Mouse (Mus musculus) stomach, embryonic 14.5 days (tissue): ENCODE measurements around the gene Brd2. TPM values are rescaled to one million over a fixed set of nuclear protein-coding genes. Genes with fewer than 3 reads are reported as not detected.

ENCODE experiments used
- ATAC-seq: fragments of 200-750 bp; cut with Nextera tagmentation; 2 replicates; pipeline ENCODE4 v1.8.0; 2017; ENCODE audit warnings: low read depth, moderate TSS enrichment; ENCODE audit not compliant: insufficient number of reproducible peaks, insufficient read depth, low FRiP score
- H3K27ac ChIP-seq: fragments of 300-500 bp; sonication (generic); 2 replicates; pipeline ENCODE4 v1.5.1; 2014; ENCODE audit warnings: mild to moderate bottlenecking, low read length, moderate library complexity, mixed read lengths
- H3K27me3 ChIP-seq: fragments of 300-500 bp; sonication (generic); 2 replicates; pipeline ENCODE4 v1.6.1; 2014; ENCODE audit warnings: low read length, control low read depth, mixed read lengths; ENCODE audit not compliant: control insufficient read depth, insufficient read depth
- H3K36me3 ChIP-seq: fragments of 300-500 bp; sonication (generic); 2 replicates; pipeline ENCODE4 v1.6.1; 2014; ENCODE audit warnings: mild to moderate bottlenecking, control low read depth, low read length, moderate library complexity, mixed read lengths; ENCODE audit not compliant: control insufficient read depth, insufficient read depth
- H3K4me1 ChIP-seq: fragments of 300-500 bp; sonication (generic); 2 replicates; pipeline ENCODE4 v1.6.1; 2014; ENCODE audit warnings: low read length, control low read depth, mixed read lengths; ENCODE audit not compliant: control insufficient read depth, insufficient read depth
- H3K4me2 ChIP-seq: fragments of 300-500 bp; sonication (generic); replicated peaks from 2 replicates; pipeline ENCODE4 v1.6.1; 2014; ENCODE audit warnings: low read depth, low read length, control low read depth
- H3K4me3 ChIP-seq: fragments of 300-500 bp; sonication (generic); 2 replicates; pipeline ENCODE4 v1.5.1; 2014; ENCODE audit warnings: low read depth, low read length, control low read depth
- H3K9ac ChIP-seq: fragments of 300-500 bp; sonication (generic); replicated peaks from 2 replicates; pipeline ENCODE4 v1.6.1; 2014; ENCODE audit warnings: low read depth, mild to moderate bottlenecking, control low read depth, low read length, moderate library complexity, mixed read lengths
- H3K9me3 ChIP-seq: fragments of 300-500 bp; sonication (generic); 2 replicates; pipeline ENCODE4 v1.6.1; 2016; ENCODE audit warnings: low read depth, low read length, control low read depth; ENCODE audit not compliant: control insufficient read depth
- WGBS: fragments of 180-500 bp; shearing (Covaris S2); extraction: QIAGEN DNeasy Blood & Tissue Kit; methylation state at CpG from one replicate; pipeline ENCODE4 v1.1.7; 2014; 5-methylcytosine and 5-hydroxymethylcytosine counted together
- polyA plus RNA-seq: library from polyadenylated mRNA; unstranded; fragments of >200 nt; fragmentation: Nextera tagmentation; extraction: Ambion mirVana; gene quantifications from 2 replicates; pipeline ENCODE4 v1.2.1, GENCODE M21; 2014

Brd2 gene
- polyA plus RNA-seq, 1 experiment from 2014 or later = 150 TPM

DNA sequence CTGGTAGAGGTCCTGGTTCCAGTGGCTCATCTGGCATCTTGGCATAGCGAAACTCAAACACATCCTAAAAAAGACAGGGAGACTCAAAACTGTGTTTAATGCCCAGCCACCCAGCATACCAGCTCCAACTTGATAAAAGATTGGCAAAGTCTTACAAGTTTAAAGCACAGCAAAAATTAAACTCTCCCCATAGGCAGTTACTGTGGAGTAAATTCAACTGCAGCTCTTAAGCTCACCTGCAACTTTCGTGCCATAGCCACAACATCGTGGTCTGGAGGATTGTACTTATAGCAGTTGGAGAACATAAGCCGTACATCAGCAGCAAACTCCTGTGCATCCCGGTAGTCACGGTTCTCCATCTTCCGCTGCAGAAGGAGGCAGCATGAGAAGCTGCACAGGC, 8.3 kb downstream of the Brd2 start:
- H3K27me3 ChIP-seq = no peaks in the 10 kb centered on the region
- H3K9ac ChIP-seq = no peak overlapping the region
- no peak for ATAC-seq
- H3K36me3 ChIP-seq = peaks cover 87% of the 10 kb centered on the region
- WGBS = 89% methylated on average over 7 of the region's 7 CpGs
- H3K4me1 ChIP-seq = peaks cover 9% of the 10 kb centered on the region
- H3K4me2 ChIP-seq = no peak overlapping the region
- H3K9me3 ChIP-seq = no peaks in the 10 kb centered on the region
- H3K4me3 ChIP-seq = no peak overlapping the region
- no peak overlapping the region for H3K27ac ChIP-seq

DNA sequence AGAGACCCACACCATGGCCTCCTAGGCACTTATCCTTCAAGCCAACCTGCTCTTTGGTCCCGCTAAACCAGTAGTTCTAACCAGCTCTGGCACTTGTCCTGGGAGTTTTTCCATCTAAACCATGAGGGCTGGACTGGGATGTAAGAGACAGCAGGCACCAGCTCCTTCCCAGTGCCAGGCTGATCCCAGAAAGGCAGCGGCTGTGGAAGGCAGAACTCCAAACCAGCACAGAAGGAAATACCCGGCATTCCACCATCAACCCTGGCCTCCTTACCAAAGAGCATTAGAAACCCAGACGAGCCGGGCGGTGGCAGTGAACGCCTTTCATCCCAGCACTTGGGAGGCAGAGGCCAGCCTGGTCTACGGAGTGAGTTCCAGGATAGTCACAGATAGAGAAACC, 12.1 kb downstream of the Brd2 start:
- H3K27ac ChIP-seq = no peak overlapping the region
- H3K4me3 ChIP-seq = no peak overlapping the region
- H3K9me3 ChIP-seq = no peaks in the 10 kb centered on the region
- WGBS = 67% methylated on average over 8 of the region's 8 CpGs
- H3K36me3 ChIP-seq = peaks cover 59% of the 10 kb centered on the region
- H3K9ac ChIP-seq = no peak overlapping the region
- no peaks in the 10 kb centered on the region for H3K4me1 ChIP-seq
- ATAC-seq = no peak
- H3K27me3 ChIP-seq = no peaks in the 10 kb centered on the region
- no peak overlapping the region for H3K4me2 ChIP-seq

DNA sequence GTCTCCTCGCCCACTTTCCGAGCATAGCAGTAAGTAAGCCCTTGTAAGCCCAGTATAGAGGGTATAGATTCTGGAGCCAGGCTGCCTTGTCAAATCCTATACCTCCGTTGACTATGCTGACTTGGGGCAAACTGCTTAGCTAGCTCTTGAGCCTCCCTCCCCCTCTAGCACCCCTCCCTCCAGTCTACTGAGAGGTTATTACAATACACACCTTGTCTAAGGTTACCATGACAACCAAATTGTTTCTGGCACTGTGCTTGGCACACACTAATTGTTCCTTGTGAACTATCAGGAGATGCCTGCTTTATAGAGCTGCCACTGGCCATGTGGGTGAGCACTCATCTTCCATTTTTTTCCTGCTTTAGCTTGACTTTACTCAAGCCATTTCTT, 12.6 kb downstream of the Brd2 start:
- no peaks in the 10 kb centered on the region for H3K9me3 ChIP-seq
- peak; percentile 33; the same call in 1 of the 2 replicates for ATAC-seq
- H3K27ac ChIP-seq = 0 out of 2 replicates have a peak overlapping the region, but pooled peaks have one; percentile 2
- no peak overlapping the region for H3K9ac ChIP-seq
- no peak overlapping the region for H3K4me3 ChIP-seq
- H3K4me2 ChIP-seq = no peak overlapping the region
- H3K36me3 ChIP-seq = peaks cover 54% of the 10 kb centered on the region
- no peaks in the 10 kb centered on the region for H3K4me1 ChIP-seq
- 69% methylated on average over 3 of the region's 3 CpGs for WGBS
- no peaks in the 10 kb centered on the region for H3K27me3 ChIP-seq

DNA sequence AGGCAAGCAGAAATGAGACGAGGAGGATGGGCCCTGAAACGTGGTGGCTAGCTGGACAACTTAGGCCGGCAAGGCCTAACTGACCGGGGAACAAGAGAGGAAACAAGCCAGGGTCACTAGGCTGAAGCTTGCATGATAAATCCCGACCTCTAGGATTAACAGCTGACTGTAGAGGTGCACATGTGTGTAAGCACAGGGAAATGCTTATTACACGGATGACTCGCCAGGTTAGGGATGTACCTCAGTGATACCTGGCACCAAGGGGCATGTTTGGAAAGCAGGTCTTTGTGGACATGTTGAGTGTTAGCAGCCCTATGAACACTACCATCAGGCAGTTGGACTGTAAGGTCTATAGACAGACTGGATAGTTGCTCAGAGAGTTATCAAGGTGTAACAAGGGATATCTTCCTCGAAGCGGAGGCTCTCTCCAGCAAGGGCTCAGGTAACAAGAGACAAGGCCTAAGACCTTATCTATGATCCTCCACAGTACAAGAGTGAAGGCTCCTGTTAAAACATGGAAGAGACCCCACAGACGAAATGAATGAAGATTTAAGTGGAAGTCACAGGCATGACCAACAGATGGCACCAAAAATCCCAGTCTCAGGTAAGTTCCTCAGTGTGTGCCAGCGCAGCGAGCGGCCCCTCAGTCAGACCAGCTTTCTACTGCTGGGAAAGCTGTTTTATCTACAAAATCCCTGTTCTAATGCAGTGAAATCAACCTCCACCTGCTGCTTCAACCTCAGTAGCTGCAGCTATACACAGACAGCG, 13.2 kb downstream of the Brd2 start:
- H3K36me3 ChIP-seq = peaks cover 48% of the 10 kb centered on the region
- no peaks in the 10 kb centered on the region for H3K27me3 ChIP-seq
- no peak overlapping the region for H3K9ac ChIP-seq
- no peaks in the 10 kb centered on the region for H3K9me3 ChIP-seq
- 0 out of 2 replicates have a peak, but pooled peaks have one; percentile 19 for ATAC-seq
- H3K27ac ChIP-seq = 0 out of 2 replicates have a peak overlapping the region, but pooled peaks have one; percentile 2
- no peaks in the 10 kb centered on the region for H3K4me1 ChIP-seq
- no peak overlapping the region for H3K4me3 ChIP-seq
- 79% methylated on average over 14 of the region's 14 CpGs for WGBS
- no peak overlapping the region for H3K4me2 ChIP-seq

DNA sequence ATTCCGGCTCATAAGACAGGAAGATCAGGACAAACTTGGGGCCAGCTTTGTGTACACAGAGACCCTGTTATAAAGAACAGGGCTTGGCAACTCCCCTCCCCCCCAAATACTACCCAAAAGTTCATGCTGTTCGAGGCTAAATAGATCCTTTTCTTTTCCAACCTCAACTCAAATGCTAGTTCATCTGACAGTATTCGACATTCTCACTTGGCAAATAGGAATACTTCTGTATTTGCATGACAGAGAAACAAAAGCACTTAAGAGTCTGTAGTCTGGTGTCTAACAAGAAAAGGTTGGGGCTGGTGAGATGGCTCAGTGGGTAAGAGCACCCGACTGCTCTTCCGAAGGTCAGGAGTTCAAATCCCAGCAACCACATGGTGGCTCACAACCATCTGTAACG, 14.0 kb downstream of the Brd2 start:
- Histone ChIP-seq H3K9me3 (no peaks in the 10 kb centered on the region), H3K4me3 (no peak overlapping the region), H3K27me3 (no peaks in the 10 kb centered on the region), H3K4me2 (no peak overlapping the region), H3K4me1 (no peaks in the 10 kb centered on the region), H3K36me3 (peaks cover 41% of the 10 kb centered on the region), H3K27ac (no peak overlapping the region), H3K9ac (no peak overlapping the region)
- 78% methylated on average over 5 of the region's 6 CpGs for WGBS
- ATAC-seq = no peak

DNA sequence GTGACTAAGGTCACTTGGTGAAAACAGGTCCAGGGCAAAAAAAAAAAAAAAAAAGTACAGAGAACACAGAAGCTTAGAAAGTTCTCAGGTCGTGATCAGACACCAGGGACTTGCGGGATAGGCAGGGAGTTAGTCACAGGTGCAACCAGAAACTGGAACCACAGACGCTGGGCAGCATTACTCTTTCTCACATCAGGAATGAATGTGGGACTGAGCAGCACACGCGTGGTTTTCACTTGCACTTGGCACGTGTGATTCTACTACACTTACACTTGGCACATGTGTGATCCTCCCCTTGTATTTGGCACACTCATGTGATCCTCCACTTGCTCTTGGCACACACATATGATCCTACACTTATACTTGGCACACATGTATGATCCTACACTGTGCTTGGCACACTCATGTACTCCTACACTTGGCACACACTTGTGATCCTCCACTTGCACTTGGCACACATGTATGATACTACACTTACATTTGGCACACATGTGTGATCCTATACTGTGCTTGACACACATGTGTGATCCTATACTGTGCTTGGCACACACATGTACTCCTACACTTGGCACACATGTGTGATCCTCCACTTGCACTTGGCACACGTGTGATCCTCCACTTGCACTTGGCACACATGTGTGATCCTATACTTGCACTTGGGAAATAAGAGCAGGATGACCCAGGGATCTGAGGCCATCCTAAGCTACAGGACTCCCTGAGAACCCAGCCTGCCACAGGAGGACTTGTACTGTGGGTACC, 15.1 kb downstream of the Brd2 start:
- Histone ChIP-seq H3K27ac (no peak overlapping the region), H3K4me3 (no peak overlapping the region), H3K4me1 (no peaks in the 10 kb centered on the region), H3K4me2 (no peak overlapping the region), H3K9me3 (no peaks in the 10 kb centered on the region), H3K27me3 (no peaks in the 10 kb centered on the region), H3K9ac (no peak overlapping the region), H3K36me3 (peaks cover 29% of the 10 kb centered on the region)
- ATAC-seq = no peak
- 80% methylated on average over 7 of the region's 7 CpGs for WGBS

DNA sequence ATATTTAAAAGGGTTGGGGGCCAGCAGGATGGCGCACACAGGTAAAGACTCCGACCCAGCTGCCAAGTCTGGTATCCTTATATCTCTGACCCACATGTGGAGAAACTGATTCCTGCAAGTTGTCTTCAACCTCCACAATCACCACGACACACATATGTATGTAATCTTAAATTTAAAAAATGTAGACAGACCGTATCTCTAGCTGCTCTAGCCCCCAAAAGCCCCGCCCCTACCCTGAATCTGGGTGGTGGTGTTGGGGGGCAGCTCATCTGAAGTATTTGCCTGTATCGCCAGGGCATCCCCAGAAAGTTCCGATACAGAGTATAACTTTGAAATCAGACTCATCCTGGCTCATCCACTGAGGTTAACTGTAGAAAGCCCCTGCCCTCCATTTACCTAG, 15.9 kb downstream of the Brd2 start:
- ATAC-seq = no peak

DNA sequence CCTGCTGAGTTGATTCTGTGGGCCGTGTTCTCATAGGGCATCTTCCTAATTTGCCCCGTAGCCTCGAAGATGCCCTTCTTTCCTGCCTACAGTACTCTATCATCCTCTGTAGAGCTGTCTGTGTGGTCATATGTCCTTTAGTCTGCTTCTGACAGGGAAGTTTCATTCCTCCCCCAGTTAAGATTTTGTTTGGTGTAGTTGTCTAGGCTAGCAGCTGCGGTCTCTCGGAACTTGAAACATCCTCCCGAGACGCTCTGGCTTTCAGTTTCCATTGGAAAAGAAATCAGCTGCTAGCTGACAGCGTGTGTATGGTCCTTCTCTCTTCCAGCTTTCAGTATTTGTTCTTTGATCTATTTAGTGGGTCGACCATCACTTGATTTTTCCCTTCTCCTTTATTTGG, 17.6 kb downstream of the Brd2 start:
- no peak for ATAC-seq
- 74% methylated on average over 9 of the region's 9 CpGs for WGBS

More for the DNA sequence above, 15.9 kb downstream of the Brd2 start:
- Histone ChIP-seq H3K9me3 (no peaks in the 10 kb centered on the region), H3K4me2 (no peak overlapping the region), H3K9ac (no peak overlapping the region), H3K4me3 (no peak overlapping the region), H3K36me3 (peaks cover 21% of the 10 kb centered on the region), H3K27me3 (no peaks in the 10 kb centered on the region), H3K27ac (no peak overlapping the region), H3K4me1 (no peaks in the 10 kb centered on the region)
- 78% methylated on average over 7 of the region's 7 CpGs for WGBS

More for the DNA sequence above, 17.6 kb downstream of the Brd2 start:
- Histone ChIP-seq H3K9ac (no peak overlapping the region), H3K9me3 (no peaks in the 10 kb centered on the region), H3K36me3 (peaks cover 7% of the 10 kb centered on the region; the same call in 1 of the 2 replicates), H3K27ac (no peak overlapping the region), H3K27me3 (no peaks in the 10 kb centered on the region), H3K4me2 (no peak overlapping the region), H3K4me3 (no peak overlapping the region), H3K4me1 (no peaks in the 10 kb centered on the region)
